Mouse (Mus musculus) neural tube, embryonic 14.5 days (tissue): ENCODE results near the gene Fam76b. TPM values are rescaled to one million over a fixed set of nuclear protein-coding genes. Genes with fewer than 3 reads are reported as not detected.

Source experiments
- ATAC-seq: fragments of 200-750 bp; cut with Nextera tagmentation; 2 replicates; pipeline ENCODE4 v1.8.0; 2017; ENCODE audit warnings: low read depth, mild to moderate bottlenecking, moderate TSS enrichment, moderate library complexity
- H3K27ac ChIP-seq: fragments of 300-500 bp; sonication (generic); 2 replicates; pipeline ENCODE4 v1.5.1; 2014; ENCODE audit warnings: low read depth, mild to moderate bottlenecking, control low read depth, low read length, moderate library complexity, mixed read lengths
- H3K27me3 ChIP-seq: fragments of 300-500 bp; sonication (generic); 2 replicates; pipeline ENCODE4 v1.6.1; 2014; ENCODE audit warnings: low read length; ENCODE audit not compliant: control insufficient read depth, insufficient read depth
- H3K36me3 ChIP-seq: fragments of 300-500 bp; sonication (generic); 2 replicates; pipeline ENCODE4 v1.6.1; 2014; ENCODE audit warnings: low read length, mixed read lengths; ENCODE audit not compliant: control insufficient read depth, insufficient read depth
- H3K4me1 ChIP-seq: fragments of 300-500 bp; sonication (generic); 2 replicates; pipeline ENCODE4 v1.6.1; 2014; ENCODE audit warnings: low read length; ENCODE audit not compliant: control insufficient read depth, insufficient read depth
- H3K4me2 ChIP-seq: fragments of 300-500 bp; sonication (generic); 2 replicates; pipeline ENCODE4 v1.6.1; 2014; ENCODE audit warnings: mild to moderate bottlenecking, low read depth, low read length, control low read depth
- H3K4me3 ChIP-seq: fragments of 300-500 bp; sonication (generic); 2 replicates; pipeline ENCODE4 v1.5.1; 2014; ENCODE audit warnings: low read depth, low read length, control low read depth, mixed read lengths
- H3K9ac ChIP-seq: fragments of 300-500 bp; sonication (generic); replicated peaks from 2 replicates; pipeline ENCODE4 v1.6.1; 2014; ENCODE audit warnings: low read depth, mild to moderate bottlenecking, control low read depth, low read length, mixed read lengths
- H3K9me3 ChIP-seq: fragments of 300-500 bp; sonication (generic); 2 replicates; pipeline ENCODE4 v1.6.1; 2016; ENCODE audit warnings: low read length; ENCODE audit not compliant: control insufficient read depth
- WGBS: fragments of 180-500 bp; shearing (Covaris S2); extraction: QIAGEN DNeasy Blood & Tissue Kit; methylation state at CpG from one replicate; pipeline ENCODE4 v1.1.7; 2014; 5-methylcytosine and 5-hydroxymethylcytosine counted together
- polyA plus RNA-seq: library from polyadenylated mRNA; unstranded; fragments of >200 nt; fragmentation: Nextera tagmentation; extraction: Ambion mirVana; gene quantifications from 2 replicates; pipeline ENCODE4 v1.2.1, GENCODE M21; 2014

Fam76b gene
- polyA plus RNA-seq, 1 experiment from 2014 or later: 22.8 TPM

DNA sequence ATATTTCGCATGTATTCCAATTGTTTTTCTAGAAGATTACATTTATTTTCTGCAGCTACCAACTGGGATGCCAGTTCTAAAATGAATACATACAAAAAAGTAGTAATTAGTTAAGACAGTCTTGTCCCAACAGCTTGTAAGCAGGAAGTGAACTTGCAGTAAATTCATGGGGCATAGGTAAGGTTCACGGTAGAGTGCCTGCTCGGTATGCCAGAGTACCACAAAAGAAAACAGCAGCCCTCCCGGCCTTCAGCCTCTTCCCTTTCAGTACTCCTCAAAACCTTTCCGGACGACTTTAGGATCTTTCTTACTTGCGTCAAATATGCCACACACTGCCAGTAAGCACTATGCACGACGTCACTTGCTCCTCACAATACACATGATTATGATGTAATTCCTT is 9.1 kb upstream of the Fam76b start:
- WGBS: 88% methylated on average over 9 of the region's 9 CpGs
- no peak overlapping the region for H3K9ac ChIP-seq
- no peak overlapping the region for H3K4me3 ChIP-seq
- H3K27me3 ChIP-seq: no peaks in the 10 kb centered on the region
- H3K4me2 ChIP-seq: no peak overlapping the region
- peaks cover 21% of the 10 kb centered on the region for H3K36me3 ChIP-seq
- no peaks in the 10 kb centered on the region for H3K9me3 ChIP-seq
- H3K4me1 ChIP-seq: no peaks in the 10 kb centered on the region
- no peak for ATAC-seq
- H3K27ac ChIP-seq: no peak overlapping the region

- no peak for ATAC-seq
- no peaks in the 10 kb centered on the region for H3K27me3 ChIP-seq
- peaks cover 12% of the 10 kb centered on the region for H3K36me3 ChIP-seq
- H3K4me3 ChIP-seq: no peak overlapping the region
- peaks cover 12% of the 10 kb centered on the region for H3K4me1 ChIP-seq
- H3K27ac ChIP-seq: no peak overlapping the region
- H3K9me3 ChIP-seq: no peaks in the 10 kb centered on the region
- no peak overlapping the region for H3K4me2 ChIP-seq
- WGBS: 98% methylated on average over 3 of the region's 3 CpGs
- no peak overlapping the region for H3K9ac ChIP-seq
Observed at GRCm38 (mm10) chr9:13820774-13821173, 6.7 kb upstream of the Fam76b start.

DNA sequence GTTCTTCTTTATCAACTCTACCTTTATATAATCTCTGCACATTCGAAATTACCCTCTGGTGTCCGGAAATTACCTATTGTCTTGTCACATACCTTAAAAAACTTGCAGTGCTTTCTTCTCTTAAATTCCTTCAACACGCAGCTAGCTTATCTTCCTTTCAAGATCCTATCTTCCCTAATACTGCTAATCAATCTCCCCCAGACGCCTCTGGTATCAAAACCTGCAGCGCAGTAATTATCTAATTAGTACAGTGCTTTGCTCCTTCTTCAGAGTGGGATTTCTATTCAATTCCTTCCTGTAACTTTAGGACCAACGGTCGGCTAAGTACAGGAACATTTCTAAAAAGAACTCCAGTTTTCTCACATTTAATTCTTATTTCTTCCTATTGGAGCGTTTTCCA is 1.6 kb upstream of the Fam76b start:
- no peaks in the 10 kb centered on the region for H3K9me3 ChIP-seq
- 5% methylated on average over 8 of the region's 8 CpGs for WGBS
- H3K4me2 ChIP-seq: peak overlapping the region; percentile 50
- ATAC-seq: no peak
- peaks cover 22% of the 10 kb centered on the region for H3K4me1 ChIP-seq
- peak overlapping the region; percentile 63; the same call in 1 of the 2 replicates for H3K9ac ChIP-seq
- peak overlapping the region; percentile 93 for H3K27ac ChIP-seq
- no peaks in the 10 kb centered on the region for H3K27me3 ChIP-seq
- peaks cover 3% of the 10 kb centered on the region; the same call in 1 of the 2 replicates for H3K36me3 ChIP-seq
- H3K4me3 ChIP-seq: peak overlapping the region; percentile 55

- ATAC-seq: peak; percentile 8
- no peaks in the 10 kb centered on the region for H3K27me3 ChIP-seq
- under 1% methylated on average over 31 of the region's 31 CpGs for WGBS
Observed at GRCm38 (mm10) chr9:13826391-13826805, 1.1 kb upstream of the Fam76b start.

GRCm38 (mm10) chr9:13826832-13827405 is 597 bp upstream of the Fam76b start, which contains the start of gene Cep57:
Cep57 (minus strand) TSS chr9:13827107.
- peaks cover 13% of the 10 kb centered on the region for H3K36me3 ChIP-seq
- peak within 1 kb of the TSS; percentile 99 for H3K27ac ChIP-seq
- ATAC-seq: peak; percentile 94
- peak within 1 kb of the TSS; percentile 86 for H3K9ac ChIP-seq
- under 1% methylated on average over 44 of the region's 44 CpGs for WGBS
- H3K4me3 ChIP-seq: peak within 1 kb of the TSS; percentile 55
- H3K27me3 ChIP-seq: no peaks in the 10 kb centered on the region
- peak within 1 kb of the TSS; percentile 85 for H3K4me2 ChIP-seq
- H3K9me3 ChIP-seq: no peaks in the 10 kb centered on the region
- peaks cover 22% of the 10 kb centered on the region for H3K4me1 ChIP-seq

More at GRCm38 (mm10) chr9:13826391-13826805, 1.1 kb upstream of the Fam76b start:
- peak overlapping the region; percentile 55 for H3K4me3 ChIP-seq
- H3K9me3 ChIP-seq: no peaks in the 10 kb centered on the region
- peaks cover 22% of the 10 kb centered on the region for H3K4me1 ChIP-seq
- H3K27ac ChIP-seq: peak overlapping the region; percentile 93
- H3K9ac ChIP-seq: peak overlapping the region; percentile 63
- H3K4me2 ChIP-seq: peak overlapping the region; percentile 50
- peaks cover 8% of the 10 kb centered on the region; the same call in 1 of the 2 replicates for H3K36me3 ChIP-seq

DNA sequence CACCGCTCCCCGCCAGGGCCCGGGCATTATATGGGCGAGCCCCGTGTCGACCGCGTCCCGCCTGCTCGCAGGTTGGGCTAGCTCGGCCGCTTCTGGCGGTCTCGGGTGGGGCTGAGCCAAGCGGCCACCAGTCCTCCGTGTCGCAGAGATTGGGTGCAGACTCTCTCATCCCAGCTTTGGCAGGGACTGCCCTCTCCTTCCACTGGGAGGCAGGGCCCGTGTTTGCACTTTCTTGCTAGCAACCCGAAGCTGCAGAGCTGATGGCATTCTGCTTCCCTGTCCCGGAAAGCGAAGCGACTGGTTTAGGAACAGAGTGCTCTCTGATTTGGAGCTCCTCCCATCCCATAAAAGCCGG is 548 bp downstream of the Fam76b start:
- Histone ChIP-seq H3K4me1 (peaks cover 22% of the 10 kb centered on the region), H3K27ac (peak overlapping the region; percentile 99), H3K9me3 (no peaks in the 10 kb centered on the region), H3K4me2 (peak overlapping the region; percentile 85), H3K9ac (peak overlapping the region; percentile 86), H3K36me3 (peaks cover 24% of the 10 kb centered on the region), H3K27me3 (no peaks in the 10 kb centered on the region), H3K4me3 (peak overlapping the region; percentile 55)
- ATAC-seq: peak; percentile 31; the same call in 1 of the 2 replicates
- WGBS: under 1% methylated on average over 23 of the region's 23 CpGs

- WGBS: 87% methylated on average over 3 of the region's 3 CpGs
- Histone ChIP-seq H3K27ac (no peak overlapping the region), H3K9ac (no peak overlapping the region), H3K27me3 (no peaks in the 10 kb centered on the region), H3K4me1 (no peaks in the 10 kb centered on the region), H3K36me3 (peaks cover 75% of the 10 kb centered on the region), H3K4me2 (no peak overlapping the region), H3K9me3 (no peaks in the 10 kb centered on the region), H3K4me3 (no peak overlapping the region)
- ATAC-seq: no peak
Observed at GRCm38 (mm10) chr9:13835256-13835655, 7.7 kb downstream of the Fam76b start.

DNA sequence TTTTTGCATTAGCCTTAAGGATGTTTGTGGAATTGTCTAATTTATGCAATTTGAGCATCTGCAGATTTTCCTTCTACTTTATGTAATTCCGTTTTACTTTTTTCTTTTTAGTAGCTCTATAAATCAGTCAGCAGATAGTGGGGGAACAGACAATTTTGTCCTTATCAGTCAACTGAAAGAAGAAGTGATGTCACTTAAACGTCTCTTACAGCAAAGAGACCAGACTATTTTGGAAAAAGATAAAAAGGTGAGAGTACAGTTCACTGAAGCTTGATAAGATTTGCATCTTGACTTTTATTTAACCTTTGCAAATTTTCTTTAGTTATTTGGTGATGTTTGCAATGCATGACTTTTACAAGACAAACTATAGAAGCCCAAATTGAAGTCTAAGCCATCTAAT is 9.2 kb downstream of the Fam76b start:
- Histone ChIP-seq H3K27me3 (no peaks in the 10 kb centered on the region), H3K4me3 (no peak overlapping the region), H3K4me2 (no peak overlapping the region), H3K4me1 (no peaks in the 10 kb centered on the region), H3K27ac (no peak overlapping the region), H3K9ac (no peak overlapping the region), H3K36me3 (peaks cover 75% of the 10 kb centered on the region), H3K9me3 (no peaks in the 10 kb centered on the region)
- WGBS: 88% methylated on average over 2 of the region's 2 CpGs
- ATAC-seq: no peak

- Histone ChIP-seq H3K27me3 (no peaks in the 10 kb centered on the region), H3K36me3 (peaks cover 10% of the 10 kb centered on the region; the same call in 1 of the 2 replicates), H3K9ac (no peak overlapping the region), H3K4me1 (no peaks in the 10 kb centered on the region), H3K4me2 (no peak overlapping the region), H3K4me3 (no peak overlapping the region), H3K9me3 (no peaks in the 10 kb centered on the region), H3K27ac (no peak overlapping the region)
- 85% methylated on average over 3 of the region's 3 CpGs for WGBS
- no peak for ATAC-seq
Observed at GRCm38 (mm10) chr9:13847591-13847990, 20.1 kb downstream of the Fam76b start.
